Mouse (Mus musculus) spleen, postnatal 4 days (tissue): ENCODE results near the gene Gucy2f.
"Not testable (repeated sequence)": the region's sequence is repeated elsewhere in the genome, so short reads cannot be mapped to it uniquely, and the experiment has no call there.

Experiments
- DNase-seq, 2 experiments: peaks; one replicate each; pipeline ENCODE4 v3.0.0; 2022; ENCODE audit warnings: low spot score in 2 of 2

Gucy2f gene

GRCm38 (mm10) chrX:142196831-142197230 is at the start of gene Gucy2f:
Gene Gucy2f, minus strand, starts transcription at chrX:142196931.
- no peak for DNase-seq

GRCm38 (mm10) chrX:142245682-142246327 is 49.1 kb upstream of the Gucy2f start:
- DNase-seq = no peak

GRCm38 (mm10) chrX:142237101-142237500 is 40.4 kb upstream of the Gucy2f start:
- DNase-seq = no peak

- not testable (repeated sequence) for DNase-seq
Observed at GRCm38 (mm10) chrX:142236146-142236545, 39.4 kb upstream of the Gucy2f start.

GRCm38 (mm10) chrX:142228769-142229158 is 32.0 kb upstream of the Gucy2f start:
- DNase-seq = no peak

- DNase-seq = peak; percentile 68 to 74
Observed at GRCm38 (mm10) chrX:142228055-142228768, 31.5 kb upstream of the Gucy2f start.

- peak in 1 of 2 experiments; percentile 23 for DNase-seq
Observed at GRCm38 (mm10) chrX:142227398-142228054, 30.8 kb upstream of the Gucy2f start.

GRCm38 (mm10) chrX:142226542-142226941 is 29.8 kb upstream of the Gucy2f start, which contains the start of gene Nxt2:
Gene Nxt2, plus strand, starts transcription at chrX:142226770.
- no peak for DNase-seq

GRCm38 (mm10) chrX:142200295-142200694 is 3.6 kb upstream of the Gucy2f start:
- no peak for DNase-seq

GRCm38 (mm10) chrX:142195551-142195950 is 1.2 kb downstream of the Gucy2f start:
- no peak for DNase-seq

- no peak for DNase-seq
Observed at GRCm38 (mm10) chrX:142194420-142194819, 2.3 kb downstream of the Gucy2f start.

- no peak for DNase-seq
Observed at GRCm38 (mm10) chrX:142190355-142190754, 6.4 kb downstream of the Gucy2f start.

- DNase-seq = no peak
Observed at GRCm38 (mm10) chrX:142189023-142189703, 7.6 kb downstream of the Gucy2f start.

- no peak for DNase-seq
Observed at GRCm38 (mm10) chrX:142182026-142182425, 14.7 kb downstream of the Gucy2f start.

GRCm38 (mm10) chrX:142176981-142177380 is 19.8 kb downstream of the Gucy2f start:
- no peak for DNase-seq

- no peak for DNase-seq
Observed at GRCm38 (mm10) chrX:142115779-142116178, 81.0 kb downstream of the Gucy2f start.

- DNase-seq = no peak
Observed at GRCm38 (mm10) chrX:142111236-142111635, 85.5 kb downstream of the Gucy2f start.

GRCm38 (mm10) chrX:142096904-142097303 is 99.8 kb downstream of the Gucy2f start:
- DNase-seq = no peak

- no peak for DNase-seq
Observed at GRCm38 (mm10) chrX:142095579-142095978, 101.2 kb downstream of the Gucy2f start.

GRCm38 (mm10) chrX:142062585-142062984 is 134.1 kb downstream of the Gucy2f start:
- DNase-seq = no peak
